Mouse (Mus musculus) NIH3T3 (cell line): ENCODE data around the gene Dupd1.
A peak's percentile ranks its signal among the peaks of the same experiment; 100 is the strongest.

Experiments used
- DNase-seq: peaks from one replicate; pipeline ENCODE4 v3.0.0-alpha.2; 2012; ENCODE audit warnings: low read depth

Gene Dupd1

GRCm38 (mm10) chr14:21714486-21714885 is at the start of gene Dupd1:
TSS of gene Dupd1 (minus strand) at chr14:21714576.
- no peak for DNase-seq

GRCm38 (mm10) chr14:21763736-21764135 is 49.4 kb upstream of the Dupd1 start:
- DNase-seq = no peak

GRCm38 (mm10) chr14:21761560-21761959 is 47.2 kb upstream of the Dupd1 start:
- no peak for DNase-seq

GRCm38 (mm10) chr14:21753367-21753766 is 39.0 kb upstream of the Dupd1 start:
- DNase-seq = no peak

- DNase-seq = no peak
Measured at GRCm38 (mm10) chr14:21752411-21752810, 38.0 kb upstream of the Dupd1 start.

GRCm38 (mm10) chr14:21750881-21751542 is 36.6 kb upstream of the Dupd1 start, which contains the start of gene Dusp13:
TSS of gene Dusp13 (minus strand) at chr14:21751181.
- DNase-seq = peak; percentile 69

- peak; percentile 93 for DNase-seq
Measured at GRCm38 (mm10) chr14:21750008-21750880, 35.9 kb upstream of the Dupd1 start, which contains the start of gene Samd8. TSS of gene Samd8 (plus strand) at chr14:21750531.

GRCm38 (mm10) chr14:21748142-21748870 is 33.9 kb upstream of the Dupd1 start:
- DNase-seq = peak; percentile 69

- peak; percentile 8 for DNase-seq
Measured at GRCm38 (mm10) chr14:21747436-21748141, 33.2 kb upstream of the Dupd1 start.

- DNase-seq = no peak
Measured at GRCm38 (mm10) chr14:21746846-21747245, 32.5 kb upstream of the Dupd1 start.

- DNase-seq = no peak
Measured at GRCm38 (mm10) chr14:21746251-21746650, 31.9 kb upstream of the Dupd1 start.

GRCm38 (mm10) chr14:21745149-21745548 is 30.8 kb upstream of the Dupd1 start:
- DNase-seq = no peak

- DNase-seq = no peak
Measured at GRCm38 (mm10) chr14:21744169-21744568, 29.8 kb upstream of the Dupd1 start.

- DNase-seq = no peak
Measured at GRCm38 (mm10) chr14:21742441-21742840, 28.1 kb upstream of the Dupd1 start.

- peak; percentile 90 for DNase-seq
Measured at GRCm38 (mm10) chr14:21741786-21742185, 27.4 kb upstream of the Dupd1 start.

GRCm38 (mm10) chr14:21741314-21741713 is 26.9 kb upstream of the Dupd1 start:
- DNase-seq = no peak

GRCm38 (mm10) chr14:21740345-21740744 is 26.0 kb upstream of the Dupd1 start:
- DNase-seq = no peak

GRCm38 (mm10) chr14:21733131-21733905 is 18.9 kb upstream of the Dupd1 start:
- DNase-seq = no peak

GRCm38 (mm10) chr14:21729936-21730335 is 15.6 kb upstream of the Dupd1 start:
- DNase-seq = no peak

- no peak for DNase-seq
Measured at GRCm38 (mm10) chr14:21729031-21729732, 14.8 kb upstream of the Dupd1 start.
